Mouse (Mus musculus): Measurements from ENCODE around the gene Frmpd4.

The Frmpd4 gene

GRCm38 (mm10) chrX:168577131-168577530 is at the start of gene Frmpd4:
Gene Frmpd4 (minus strand): TSS chrX:168577231.
- DNase-seq (ENCODE audit: low read depth, low spot score) = no peak

GRCm38 (mm10) chrX:168595193-168595592 is 18.2 kb upstream of the Frmpd4 start:
- DNase-seq (ENCODE audit: low read depth, low spot score) = no peak

GRCm38 (mm10) chrX:168584303-168584702 is 7.3 kb upstream of the Frmpd4 start:
- peak; percentile 0 for DNase-seq (ENCODE audit: low read depth, low spot score)

GRCm38 (mm10) chrX:168571808-168572207 is 5.2 kb downstream of the Frmpd4 start:
- no peak for DNase-seq (ENCODE audit: low read depth, low spot score)

GRCm38 (mm10) chrX:168569231-168569630 is 7.8 kb downstream of the Frmpd4 start:
- DNase-seq (ENCODE audit: low read depth, low spot score) = no peak

- no peak for DNase-seq (ENCODE audit: low read depth, low spot score)
Measured at GRCm38 (mm10) chrX:168505254-168505653, 71.8 kb downstream of the Frmpd4 start.

GRCm38 (mm10) chrX:168455233-168455632 is 121.8 kb downstream of the Frmpd4 start:
- no peak for DNase-seq (ENCODE audit: low read depth, low spot score)

- no peak for DNase-seq (ENCODE audit: low read depth, low spot score)
Measured at GRCm38 (mm10) chrX:168431206-168431605, 145.8 kb downstream of the Frmpd4 start.

GRCm38 (mm10) chrX:168429814-168430213 is 147.2 kb downstream of the Frmpd4 start:
- no peak for DNase-seq (ENCODE audit: low read depth, low spot score)

- peak; percentile 4 for DNase-seq (ENCODE audit: low read depth, low spot score)
Measured at GRCm38 (mm10) chrX:168415403-168415802, 161.6 kb downstream of the Frmpd4 start.

- DNase-seq (ENCODE audit: low read depth, low spot score) = no peak
Measured at GRCm38 (mm10) chrX:168403512-168403911, 173.5 kb downstream of the Frmpd4 start.

GRCm38 (mm10) chrX:168350431-168350830 is 226.6 kb downstream of the Frmpd4 start:
- DNase-seq (ENCODE audit: low read depth, low spot score) = no peak

- no peak for DNase-seq (ENCODE audit: low read depth, low spot score)
Measured at GRCm38 (mm10) chrX:168349320-168350225, 227.5 kb downstream of the Frmpd4 start.

GRCm38 (mm10) chrX:168338212-168338611 is 238.8 kb downstream of the Frmpd4 start:
- DNase-seq (ENCODE audit: low read depth, low spot score) = no peak

GRCm38 (mm10) chrX:168325161-168325560 is 251.9 kb downstream of the Frmpd4 start:
- DNase-seq (ENCODE audit: low read depth, low spot score) = no peak

- no peak for DNase-seq (ENCODE audit: low read depth, low spot score)
Measured at GRCm38 (mm10) chrX:168312158-168312557, 264.9 kb downstream of the Frmpd4 start.

- no peak for DNase-seq (ENCODE audit: low read depth, low spot score)
Measured at GRCm38 (mm10) chrX:168310143-168310542, 266.9 kb downstream of the Frmpd4 start.

GRCm38 (mm10) chrX:168292506-168292905 is 284.5 kb downstream of the Frmpd4 start:
- no peak for DNase-seq (ENCODE audit: low read depth, low spot score)

GRCm38 (mm10) chrX:168207034-168207433 is 370.0 kb downstream of the Frmpd4 start:
- no peak for DNase-seq (ENCODE audit: low read depth, low spot score)

GRCm38 (mm10) chrX:168191944-168192343 is 385.1 kb downstream of the Frmpd4 start:
- no peak for DNase-seq (ENCODE audit: low read depth, low spot score)

- no peak for DNase-seq (ENCODE audit: low read depth, low spot score)
Measured at GRCm38 (mm10) chrX:168189563-168189962, 387.5 kb downstream of the Frmpd4 start.

- DNase-seq (ENCODE audit: low read depth, low spot score) = no peak
Measured at GRCm38 (mm10) chrX:168163001-168163400, 414.0 kb downstream of the Frmpd4 start.

- no peak for DNase-seq (ENCODE audit: low read depth, low spot score)
Measured at GRCm38 (mm10) chrX:168158866-168159265, 418.2 kb downstream of the Frmpd4 start.
